Mouse (Mus musculus): ENCODE results near the gene Cd84.
A peak's percentile ranks its signal among the peaks of the same experiment; 100 is the strongest.

DNA sequence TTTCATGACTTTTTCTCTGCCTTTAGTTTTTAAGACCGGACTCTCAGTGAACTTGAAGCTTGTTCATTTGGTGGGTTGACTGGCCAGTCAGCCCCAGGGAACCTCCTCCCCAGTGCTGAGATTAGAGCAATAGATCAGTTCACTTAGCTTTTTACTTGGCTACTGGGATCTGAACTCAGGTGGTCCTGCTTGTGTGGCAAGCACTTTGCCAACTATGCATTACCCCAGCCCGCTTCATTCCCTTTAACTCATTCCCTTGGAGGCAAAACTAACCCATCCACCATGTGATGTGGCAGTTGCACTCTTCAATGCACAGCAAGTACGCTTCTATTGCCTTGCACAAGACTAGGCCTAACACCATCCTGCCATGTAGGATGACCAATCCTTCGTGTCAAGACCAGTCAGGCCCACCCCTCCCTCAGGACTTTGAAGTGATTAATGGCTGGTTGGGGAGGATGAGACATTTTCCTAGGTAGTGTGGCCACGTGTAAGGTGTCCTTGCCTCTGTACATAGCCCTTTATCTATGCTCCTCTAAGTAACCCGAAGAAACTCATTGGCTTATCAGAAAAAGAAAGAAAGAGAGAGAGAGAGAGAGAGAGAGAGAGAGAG lies 80.5 kb downstream of the Cd84 start:
- TF ChIP-seq EP300 (IDR thresholded peaks at IDR 0.05; ENCODE audit: low read length): peak; percentile 42; the same call in 1 of the 2 replicates
- TF ChIP-seq CTCF (conservative IDR thresholded peaks at IDR 0.05 in 1 of 2, IDR thresholded peaks at IDR 0.05 in 1 of 2; ENCODE audit: low read depth in 2 of 2, low read length in 2 of 2): no peak
- TF ChIP-seq POLR2A (IDR thresholded peaks at IDR 0.05; ENCODE audit: low read depth, low read length): no peak; the same call in 1 of the 2 replicates
- TF ChIP-seq POLR2AphosphoS2 (IDR thresholded peaks at IDR 0.05; ENCODE audit: low read depth, low read length): no peak
